Mouse (Mus musculus) ovary, postnatal 36 days (tissue): ENCODE measurements around the gene 6030452D12Rik.

Experiments
- DNase-seq: peaks from one replicate; pipeline ENCODE4 v3.0.0; 2022; ENCODE audit warnings: low spot score, mixed read lengths

The 6030452D12Rik gene

GRCm38 (mm10) chr8:106500018-106500685 is at the start of gene 6030452D12Rik:
Gene 6030452D12Rik, plus strand, starts transcription at chr8:106500522.
- DNase-seq = no peak

- no peak for DNase-seq
These were observed 48.8 kb upstream of the 6030452D12Rik start for GRCm38 (mm10) chr8:106451301-106452085.

- DNase-seq = no peak
These were observed 47.4 kb upstream of the 6030452D12Rik start for GRCm38 (mm10) chr8:106452701-106453481.

- DNase-seq = no peak
These were observed 46.3 kb upstream of the 6030452D12Rik start for GRCm38 (mm10) chr8:106454036-106454435.

- no peak for DNase-seq
These were observed 38.2 kb upstream of the 6030452D12Rik start for GRCm38 (mm10) chr8:106462131-106462530.

- DNase-seq = no peak
These were observed 36.5 kb upstream of the 6030452D12Rik start for GRCm38 (mm10) chr8:106463795-106464194.

GRCm38 (mm10) chr8:106469485-106469884 is 30.8 kb upstream of the 6030452D12Rik start:
- no peak for DNase-seq

GRCm38 (mm10) chr8:106474001-106474400 is 26.3 kb upstream of the 6030452D12Rik start:
- DNase-seq = no peak

GRCm38 (mm10) chr8:106504241-106504640 is 3.9 kb downstream of the 6030452D12Rik start:
- no peak for DNase-seq

- no peak for DNase-seq
These were observed 5.1 kb downstream of the 6030452D12Rik start for GRCm38 (mm10) chr8:106505328-106505965.

- DNase-seq = no peak
These were observed 5.8 kb downstream of the 6030452D12Rik start for GRCm38 (mm10) chr8:106506106-106506505.

GRCm38 (mm10) chr8:106507761-106508331 is 7.5 kb downstream of the 6030452D12Rik start:
- DNase-seq = peak; percentile 48

GRCm38 (mm10) chr8:106508456-106508855 is 8.1 kb downstream of the 6030452D12Rik start:
- no peak for DNase-seq

GRCm38 (mm10) chr8:106509079-106509780 is 8.9 kb downstream of the 6030452D12Rik start:
- no peak for DNase-seq

- peak; percentile 53 for DNase-seq
These were observed 10.1 kb downstream of the 6030452D12Rik start, which contains the start of gene Cdh3 for GRCm38 (mm10) chr8:106510365-106510975. Gene Cdh3, plus strand, starts transcription at chr8:106510891.

- no peak for DNase-seq
These were observed 10.8 kb downstream of the 6030452D12Rik start for GRCm38 (mm10) chr8:106511065-106511501.

GRCm38 (mm10) chr8:106511531-106512041 is 11.3 kb downstream of the 6030452D12Rik start:
- DNase-seq = no peak

- no peak for DNase-seq
These were observed 12.3 kb downstream of the 6030452D12Rik start for GRCm38 (mm10) chr8:106512475-106513150.

- no peak for DNase-seq
These were observed 15.7 kb downstream of the 6030452D12Rik start for GRCm38 (mm10) chr8:106515946-106516479.
